Mouse (Mus musculus) macrophage (primary cell): ENCODE measurements around the gene Selenbp1. TPM values are rescaled to one million over a fixed set of nuclear protein-coding genes. Genes with fewer than 3 reads are reported as not detected.
A peak's percentile ranks its signal among the peaks of the same experiment; 100 is the strongest.

Experiments used
- H3K27ac ChIP-seq: fragments of 350-480 bp; formaldehyde crosslinking; 2 replicates; pipeline ENCODE4 v1.9.0; 2021
- H3K36me3 ChIP-seq: fragments of 350-480 bp; formaldehyde crosslinking; 2 replicates; pipeline ENCODE4 v1.9.0; 2021; ENCODE audit errors: inconsistent target
- H3K4me3 ChIP-seq: fragments of 350-480 bp; formaldehyde crosslinking; 2 replicates; pipeline ENCODE4 v1.9.0; 2021; ENCODE audit errors: inconsistent target
- H3K79me2 ChIP-seq: fragments of 350-480 bp; formaldehyde crosslinking; 2 replicates; pipeline ENCODE4 v1.9.0; 2021; ENCODE audit errors: inconsistent target
- WGBS: methylation state at CpG from one replicate; pipeline ENCODE4 v1.1.7; 2026; ENCODE audit warnings: inconsistent platforms; ENCODE audit not compliant: missing documents; 5-methylcytosine and 5-hydroxymethylcytosine counted together
- polyA plus RNA-seq: library from polyadenylated mRNA; stranded (reverse); fragments of 250-400 nt; gene quantifications from 3 replicates; pipeline ENCODE4 v1.2.4, GENCODE M21; 2018; ENCODE audit warnings: inconsistent platforms

The Selenbp1 gene
- polyA plus RNA-seq, 1 experiment from 2014 or later = 12.8 TPM

DNA sequence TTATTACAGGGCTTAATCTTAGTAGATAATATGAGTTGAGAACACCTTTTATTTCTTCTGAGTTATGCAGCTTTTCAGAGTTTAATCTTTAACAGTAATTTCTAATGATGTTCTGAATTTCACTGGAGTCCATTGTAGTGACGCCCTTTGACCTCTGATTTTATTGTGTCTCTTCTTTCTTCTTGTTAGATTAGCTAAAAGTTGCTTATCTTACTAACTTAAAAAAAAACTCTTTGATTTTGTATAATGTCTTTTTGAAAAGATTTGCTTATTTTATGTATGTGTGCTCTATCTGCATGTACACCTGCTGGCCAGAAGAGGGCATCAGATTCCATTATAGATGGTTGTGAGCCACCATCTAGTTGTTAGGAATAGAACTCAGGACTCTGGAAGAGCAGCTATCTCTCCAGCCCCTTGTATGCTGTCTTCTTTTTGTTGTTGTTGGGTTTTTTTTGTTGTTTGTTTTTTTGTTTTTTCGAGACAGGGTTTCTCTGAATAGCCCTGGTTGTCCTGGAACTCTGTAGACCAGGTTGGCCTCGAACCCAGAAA lies 15.3 kb downstream of the Selenbp1 start:
- Histone ChIP-seq H3K79me2 (no peaks in the 10 kb centered on the region), H3K36me3 (no peaks in the 10 kb centered on the region), H3K4me3 (no peak overlapping the region), H3K27ac (no peak overlapping the region)
- 86% methylated on average over 3 of the region's 3 CpGs for WGBS

DNA sequence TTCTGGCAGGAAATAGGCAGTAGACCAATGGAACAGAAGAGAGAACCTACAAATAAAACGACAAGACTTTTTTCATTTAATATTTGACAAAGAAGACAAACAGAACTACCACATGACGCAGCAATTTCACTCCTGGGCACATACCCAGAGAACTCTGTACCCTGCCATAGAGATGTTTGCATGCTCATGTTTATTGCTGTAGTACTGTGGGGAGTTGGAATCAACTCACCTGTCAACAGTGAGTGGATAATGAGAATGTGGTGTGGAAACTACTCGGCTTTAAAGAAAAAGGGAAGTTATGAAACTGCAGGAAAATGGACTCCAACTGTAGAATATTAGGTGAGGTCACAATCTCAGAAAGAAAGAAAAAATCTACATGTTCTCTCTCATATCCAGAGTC lies 16.8 kb downstream of the Selenbp1 start:
- Histone ChIP-seq H3K36me3 (no peaks in the 10 kb centered on the region), H3K79me2 (no peaks in the 10 kb centered on the region), H3K27ac (0 out of 2 replicates have a peak overlapping the region, but pooled peaks have one; percentile 21), H3K4me3 (no peak overlapping the region)
- WGBS = 3% methylated on average over 3 of the region's 3 CpGs

DNA sequence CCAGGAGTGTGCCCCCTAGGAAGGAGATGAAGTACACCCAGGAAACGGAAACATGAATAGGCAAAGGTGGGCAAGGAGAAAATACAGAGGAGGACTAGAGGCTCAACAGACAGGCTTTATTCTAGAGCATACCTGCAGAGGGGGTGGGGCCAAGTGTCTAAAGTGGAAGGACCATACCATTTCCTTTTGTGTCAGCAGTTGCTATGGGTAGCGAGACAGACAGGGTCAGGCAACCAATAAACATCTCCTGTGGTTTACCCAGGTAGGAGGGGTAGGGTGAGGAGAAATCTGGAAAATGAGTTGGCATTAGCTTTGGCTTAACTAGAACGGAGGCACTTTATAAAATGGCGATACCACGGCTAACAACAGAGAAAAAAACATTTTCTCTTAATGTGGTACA lies 19.9 kb downstream of the Selenbp1 start:
- Histone ChIP-seq H3K4me3 (peak overlapping the region; percentile 67; the same call in 1 of the 2 replicates), H3K79me2 (no peaks in the 10 kb centered on the region), H3K36me3 (peaks cover 19% of the 10 kb centered on the region), H3K27ac (no peak overlapping the region; the same call in 1 of the 2 replicates)
- 63% methylated on average over 5 of the region's 5 CpGs for WGBS

DNA sequence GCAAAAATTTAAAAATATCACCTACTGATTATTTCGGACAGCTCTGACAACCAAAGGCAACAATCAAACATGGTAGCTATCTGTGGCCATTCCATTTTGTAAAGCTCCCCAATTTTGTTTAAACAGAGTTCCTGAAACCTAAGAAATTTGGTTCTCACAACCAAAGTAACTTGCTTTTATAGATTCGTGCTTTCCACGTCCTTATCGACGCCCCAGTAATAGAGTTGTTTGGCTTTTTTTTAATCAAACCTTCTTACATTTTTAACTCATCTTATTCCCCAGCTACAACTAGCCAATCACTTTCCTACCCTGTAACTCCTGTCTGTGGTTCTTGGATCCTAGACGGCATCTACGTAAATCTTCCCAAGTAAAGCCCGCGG lies 20.5 kb downstream of the Selenbp1 start:
- H3K36me3 ChIP-seq = peaks cover 24% of the 10 kb centered on the region
- peak overlapping the region; percentile 67 for H3K4me3 ChIP-seq
- peak overlapping the region; percentile 71 for H3K27ac ChIP-seq
- H3K79me2 ChIP-seq = no peaks in the 10 kb centered on the region
- 6% methylated on average over 9 of the region's 9 CpGs for WGBS

DNA sequence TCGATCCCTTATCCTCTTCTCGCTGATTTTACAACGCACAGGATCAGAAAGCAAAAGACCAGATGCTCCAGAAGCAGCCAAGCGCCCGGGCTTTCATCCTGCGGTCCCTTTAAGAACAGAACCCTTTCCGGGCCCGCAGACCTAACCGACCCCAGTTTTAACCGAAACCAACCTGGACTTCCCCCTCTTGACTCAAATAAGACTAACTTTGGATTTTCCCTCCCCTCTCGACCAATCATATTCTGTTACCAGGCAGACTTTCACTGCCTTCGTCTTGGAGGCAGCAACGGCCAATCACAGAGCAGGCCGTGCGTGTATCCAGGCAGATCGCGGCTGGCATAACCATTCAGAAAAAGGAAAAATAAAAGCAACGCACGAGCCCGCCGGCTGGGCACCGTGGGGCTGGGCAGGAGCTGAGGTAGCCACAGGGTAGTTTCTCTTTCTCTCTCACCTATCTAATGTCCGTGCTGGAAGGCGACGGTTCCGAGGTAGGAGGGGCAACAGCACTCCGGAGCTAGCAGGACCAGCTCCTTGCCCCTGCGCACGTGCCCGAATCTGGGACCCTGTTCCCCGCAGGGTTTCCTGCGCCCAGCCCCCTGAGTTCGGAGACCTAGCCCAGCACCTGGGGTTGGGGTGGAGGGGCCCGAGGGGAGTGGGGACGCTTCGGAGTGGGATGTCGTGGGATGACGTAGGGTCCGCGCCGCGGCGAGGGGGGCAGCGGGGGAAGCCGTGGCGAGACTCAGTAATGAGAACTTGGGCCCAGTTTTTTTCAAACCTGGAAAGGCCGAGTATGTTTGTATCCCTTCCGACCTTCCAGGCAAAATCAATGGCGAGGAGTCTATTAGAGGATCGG lies 21.1 kb downstream of the Selenbp1 start, which contains the start of gene Rfx5:
Rfx5 (plus strand) TSS at position 312 of the 853 bp plus-strand sequence.
- Histone ChIP-seq H3K27ac (peak within 1 kb of the TSS; percentile 71), H3K36me3 (peaks cover 24% of the 10 kb centered on the region), H3K79me2 (no peaks in the 10 kb centered on the region), H3K4me3 (peak within 1 kb of the TSS; percentile 67)
- under 1% methylated on average over 42 of the region's 50 CpGs for WGBS

DNA sequence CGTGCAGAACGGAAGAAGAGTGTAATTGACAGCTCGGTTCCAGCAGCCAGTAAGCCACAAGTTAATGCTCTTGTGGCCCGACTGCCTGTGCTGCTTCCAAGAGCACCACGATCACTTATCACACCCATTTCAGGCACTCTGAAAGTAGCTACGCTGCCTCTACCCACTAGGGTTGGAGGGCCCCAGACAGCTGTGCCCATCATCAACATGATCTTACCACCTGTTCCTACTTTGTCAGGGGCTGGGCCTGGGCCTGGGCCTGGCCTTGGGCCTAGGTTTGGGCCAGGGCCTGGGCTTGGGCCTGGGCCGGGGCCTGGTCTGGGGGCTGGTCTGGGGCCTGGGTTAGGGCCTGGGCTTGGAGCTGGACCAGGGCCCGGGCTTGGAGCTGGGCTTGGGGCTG lies 25.4 kb downstream of the Selenbp1 start:
- no peaks in the 10 kb centered on the region for H3K79me2 ChIP-seq
- peaks cover 24% of the 10 kb centered on the region for H3K36me3 ChIP-seq
- WGBS = 92% methylated on average over 8 of the region's 8 CpGs
- no peak overlapping the region for H3K4me3 ChIP-seq
- no peak overlapping the region for H3K27ac ChIP-seq

DNA sequence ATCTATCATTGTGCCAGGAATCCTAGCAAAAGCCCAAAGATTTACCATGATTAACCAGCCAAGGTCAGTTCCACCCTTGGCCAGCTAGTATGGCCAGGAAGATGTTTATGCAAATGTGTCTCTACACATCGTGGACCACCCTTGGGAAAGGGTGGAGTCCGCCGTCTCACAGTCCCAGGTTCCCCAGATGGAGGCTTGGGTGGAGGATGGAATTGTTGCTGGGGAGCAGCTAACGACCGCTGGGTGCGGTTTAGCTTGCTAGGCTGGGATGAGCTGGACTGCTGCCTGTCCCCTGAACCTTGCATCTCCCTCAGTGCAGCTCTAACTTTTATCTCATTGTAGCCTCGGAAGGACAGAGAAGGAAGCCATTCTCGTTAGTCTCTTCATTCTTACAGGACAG lies 27.0 kb downstream of the Selenbp1 start:
- WGBS = 83% methylated on average over 8 of the region's 8 CpGs
- no peaks in the 10 kb centered on the region for H3K79me2 ChIP-seq
- H3K4me3 ChIP-seq = no peak overlapping the region
- H3K27ac ChIP-seq = no peak overlapping the region
- H3K36me3 ChIP-seq = peaks cover 24% of the 10 kb centered on the region

DNA sequence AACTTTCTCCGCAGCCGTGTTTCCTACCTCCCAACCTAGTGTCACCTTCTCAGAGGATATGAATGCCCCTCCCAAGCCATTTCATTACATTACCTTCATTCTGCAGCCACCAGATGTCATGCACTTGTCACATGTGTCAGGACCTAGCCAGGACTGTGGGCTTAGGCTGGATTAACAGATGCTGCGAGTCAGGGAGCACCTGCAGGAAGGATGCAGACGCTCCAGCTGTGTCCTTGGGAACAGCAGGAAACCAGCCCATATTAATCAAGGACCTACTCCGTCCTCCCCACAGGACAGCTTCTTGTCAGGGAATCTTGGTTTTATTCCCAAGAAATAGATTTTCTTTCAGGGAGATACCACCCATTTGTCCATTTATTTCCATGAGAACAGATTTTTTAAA lies 27.5 kb downstream of the Selenbp1 start:
- Histone ChIP-seq H3K27ac (no peak overlapping the region), H3K4me3 (no peak overlapping the region), H3K79me2 (no peaks in the 10 kb centered on the region), H3K36me3 (peaks cover 24% of the 10 kb centered on the region)
- 94% methylated on average over 5 of the region's 5 CpGs for WGBS

DNA sequence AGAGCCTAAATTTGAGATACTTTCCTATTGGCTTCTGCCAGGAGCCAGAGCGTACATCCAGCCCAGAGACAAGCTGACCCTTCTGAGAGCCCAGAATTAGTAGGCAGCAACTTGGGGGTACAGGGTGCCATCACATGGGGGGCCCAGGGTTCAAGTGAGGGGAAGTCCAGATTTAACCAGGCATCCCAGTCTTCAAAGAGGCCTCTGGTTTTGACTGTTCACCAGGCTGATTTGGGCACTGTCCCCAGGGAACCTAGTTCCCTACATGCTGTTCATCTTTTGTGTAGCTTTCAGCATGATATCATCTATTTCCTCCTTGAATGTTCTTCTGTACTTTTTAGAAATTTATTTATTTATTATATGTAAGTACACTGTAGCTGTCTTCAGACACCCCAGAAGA lies 32.1 kb downstream of the Selenbp1 start:
- Histone ChIP-seq H3K79me2 (no peaks in the 10 kb centered on the region), H3K27ac (no peak overlapping the region), H3K4me3 (no peak overlapping the region), H3K36me3 (no peaks in the 10 kb centered on the region)
- 100% methylated on average over 1 of the region's 1 CpGs for WGBS

DNA sequence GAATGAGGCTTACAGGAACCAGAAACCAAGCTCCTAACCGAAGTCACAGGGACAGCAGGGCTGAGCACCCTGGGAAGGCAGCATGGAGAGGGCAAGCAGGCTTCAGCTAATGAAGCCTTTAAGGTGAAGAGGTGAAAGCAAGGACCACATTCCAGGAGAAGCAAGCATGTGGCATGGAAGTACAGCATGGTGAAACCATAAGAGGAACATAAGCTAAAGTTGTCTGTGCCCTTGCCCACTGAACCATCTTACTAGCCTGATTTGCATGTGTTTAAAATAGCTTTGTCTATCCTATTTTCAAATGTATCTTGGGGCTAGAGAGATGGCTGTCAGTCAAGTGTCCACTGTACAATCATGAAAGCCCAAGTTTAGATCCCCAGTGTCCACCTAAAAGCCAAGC lies 33.0 kb downstream of the Selenbp1 start:
- no peak overlapping the region for H3K27ac ChIP-seq
- 57% methylated on average over 1 of the region's 1 CpGs for WGBS
- H3K36me3 ChIP-seq = no peaks in the 10 kb centered on the region
- no peaks in the 10 kb centered on the region for H3K79me2 ChIP-seq
- no peak overlapping the region for H3K4me3 ChIP-seq

DNA sequence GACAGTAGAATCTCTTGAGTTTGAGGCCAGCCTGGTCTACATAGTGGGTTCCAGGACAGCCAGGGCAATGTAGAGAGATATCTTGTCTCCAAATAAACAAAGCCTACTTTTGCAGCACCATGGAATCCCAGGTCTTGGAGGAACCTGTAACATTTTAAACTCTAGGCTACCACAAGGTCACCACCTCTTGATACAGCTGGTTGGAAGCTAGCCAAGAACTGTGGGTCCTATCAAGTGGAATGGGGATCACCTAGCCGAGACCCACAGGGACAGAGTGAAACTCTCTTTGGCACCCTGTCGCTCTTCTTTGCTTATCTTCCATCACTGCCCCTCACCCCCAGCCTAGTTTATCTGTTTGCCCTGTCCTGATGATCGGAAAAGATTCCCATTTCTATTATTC lies 39.7 kb downstream of the Selenbp1 start:
- Histone ChIP-seq H3K4me3 (no peak overlapping the region), H3K36me3 (no peaks in the 10 kb centered on the region), H3K79me2 (peaks cover 27% of the 10 kb centered on the region), H3K27ac (no peak overlapping the region)
- 92% methylated on average over 3 of the region's 3 CpGs for WGBS

DNA sequence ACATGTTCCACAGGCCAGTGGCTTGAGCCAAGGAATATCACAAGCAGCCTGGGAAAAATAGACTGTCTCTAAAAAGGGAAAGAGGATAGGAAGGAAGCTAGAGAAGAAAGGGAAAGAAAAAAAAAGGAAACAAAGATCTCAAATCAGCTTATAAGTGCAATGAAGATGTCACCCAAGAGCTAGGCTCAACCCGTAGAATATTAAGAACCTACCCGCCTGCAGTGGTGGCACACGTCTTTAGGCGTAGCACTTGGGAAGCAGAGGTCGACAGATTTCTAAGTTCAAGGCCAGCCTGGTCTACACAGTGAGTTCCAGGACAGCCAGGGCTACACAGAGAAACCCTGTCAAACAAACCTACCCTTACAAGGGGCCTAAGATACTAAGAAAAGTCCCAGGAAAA lies 40.8 kb downstream of the Selenbp1 start:
- 89% methylated on average over 3 of the region's 5 CpGs for WGBS
- H3K79me2 ChIP-seq = peaks cover 37% of the 10 kb centered on the region
- H3K36me3 ChIP-seq = no peaks in the 10 kb centered on the region
- H3K4me3 ChIP-seq = no peak overlapping the region
- no peak overlapping the region for H3K27ac ChIP-seq

DNA sequence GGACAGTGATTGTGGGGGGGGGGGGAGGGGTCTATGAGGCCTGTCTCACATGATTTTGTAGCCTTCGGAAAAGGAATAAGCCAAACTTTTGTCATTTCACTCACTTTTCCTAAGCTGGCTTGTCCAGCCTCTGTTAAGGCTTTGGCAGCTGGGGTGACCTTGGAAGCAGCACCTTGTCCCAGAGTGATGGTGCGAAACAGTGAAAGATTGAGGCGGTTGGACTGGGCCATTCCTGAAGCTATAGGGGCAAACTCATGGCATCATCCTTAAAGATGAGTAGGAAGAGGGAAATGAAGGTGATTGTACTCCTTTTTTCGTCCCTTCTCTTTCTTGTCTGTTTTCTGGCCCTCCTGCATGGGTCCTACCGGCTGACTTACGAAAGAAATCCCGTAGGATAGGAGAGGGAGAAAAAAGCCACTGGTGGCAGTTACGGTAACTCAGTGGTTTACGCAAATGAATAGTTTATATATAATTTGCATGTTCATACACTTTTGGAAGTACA lies 41.2 kb downstream of the Selenbp1 start:
- WGBS = 30% methylated on average over 9 of the region's 9 CpGs
- Histone ChIP-seq H3K27ac (peak overlapping the region; percentile 83), H3K36me3 (no peaks in the 10 kb centered on the region), H3K79me2 (peaks cover 42% of the 10 kb centered on the region), H3K4me3 (peak overlapping the region; percentile 76)

DNA sequence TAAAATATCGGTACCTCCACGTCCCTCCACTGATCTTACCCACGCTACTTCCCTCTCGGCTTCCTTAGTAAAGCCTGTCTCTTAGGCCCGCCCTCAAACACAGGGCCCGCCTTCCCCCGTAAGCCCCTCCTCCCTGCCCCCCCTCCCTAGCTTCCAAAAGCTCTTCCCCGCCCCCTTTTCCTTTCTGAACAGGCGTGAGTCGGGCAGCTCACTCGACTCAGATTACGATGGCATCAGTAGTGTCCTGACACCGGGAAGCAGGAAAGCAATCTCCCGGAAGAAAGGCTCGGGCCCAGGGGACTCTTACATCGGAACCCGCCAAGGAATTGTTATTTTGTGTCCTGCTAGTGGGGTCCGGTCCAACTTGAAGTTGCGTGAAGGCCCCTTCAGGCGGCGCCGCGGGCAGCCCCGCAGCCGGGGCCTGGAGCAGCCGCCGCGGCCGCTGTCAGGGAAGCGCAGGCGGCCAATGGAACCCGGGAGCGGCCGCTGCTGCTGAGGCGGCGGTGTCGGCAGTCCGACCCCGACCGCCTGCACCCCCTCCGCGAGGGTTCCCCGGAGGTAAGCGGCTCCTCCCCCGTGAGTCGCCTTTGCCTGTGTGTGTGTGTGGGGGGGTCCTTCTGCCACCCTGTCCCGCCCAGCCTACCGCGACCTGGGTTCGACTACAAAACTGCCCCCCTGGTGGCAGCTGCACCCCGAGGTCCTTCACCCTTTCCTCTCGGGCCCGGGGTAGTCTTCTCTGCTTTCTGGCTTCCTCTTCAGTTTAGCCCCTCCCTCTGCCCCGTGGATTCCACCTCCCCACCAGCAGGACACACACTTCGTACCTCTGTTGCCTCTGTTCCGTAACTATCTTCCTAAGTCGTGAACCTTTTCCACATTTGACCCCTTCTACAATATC lies 41.9 kb downstream of the Selenbp1 start, which contains the start of gene Pi4kb:
Pi4kb (plus strand) TSS at position 204 of the 895 bp plus-strand sequence.
- under 1% methylated on average over 57 of the region's 57 CpGs for WGBS
- Histone ChIP-seq H3K79me2 (peaks cover 49% of the 10 kb centered on the region), H3K36me3 (no peaks in the 10 kb centered on the region), H3K4me3 (peak within 1 kb of the TSS; percentile 76), H3K27ac (peak within 1 kb of the TSS; percentile 83)
